Mouse (Mus musculus): ENCODE results near the gene Rnf121. TPM values are rescaled to one million over a fixed set of nuclear protein-coding genes. Genes with fewer than 3 reads are reported as not detected.
"Not testable (repeated sequence)": the region's sequence is repeated elsewhere in the genome, so short reads cannot be mapped to it uniquely, and the experiment has no call there.

Rnf121 gene
- polyA plus RNA-seq, 1 experiment from 2014 or later: 22.3 TPM

DNA sequence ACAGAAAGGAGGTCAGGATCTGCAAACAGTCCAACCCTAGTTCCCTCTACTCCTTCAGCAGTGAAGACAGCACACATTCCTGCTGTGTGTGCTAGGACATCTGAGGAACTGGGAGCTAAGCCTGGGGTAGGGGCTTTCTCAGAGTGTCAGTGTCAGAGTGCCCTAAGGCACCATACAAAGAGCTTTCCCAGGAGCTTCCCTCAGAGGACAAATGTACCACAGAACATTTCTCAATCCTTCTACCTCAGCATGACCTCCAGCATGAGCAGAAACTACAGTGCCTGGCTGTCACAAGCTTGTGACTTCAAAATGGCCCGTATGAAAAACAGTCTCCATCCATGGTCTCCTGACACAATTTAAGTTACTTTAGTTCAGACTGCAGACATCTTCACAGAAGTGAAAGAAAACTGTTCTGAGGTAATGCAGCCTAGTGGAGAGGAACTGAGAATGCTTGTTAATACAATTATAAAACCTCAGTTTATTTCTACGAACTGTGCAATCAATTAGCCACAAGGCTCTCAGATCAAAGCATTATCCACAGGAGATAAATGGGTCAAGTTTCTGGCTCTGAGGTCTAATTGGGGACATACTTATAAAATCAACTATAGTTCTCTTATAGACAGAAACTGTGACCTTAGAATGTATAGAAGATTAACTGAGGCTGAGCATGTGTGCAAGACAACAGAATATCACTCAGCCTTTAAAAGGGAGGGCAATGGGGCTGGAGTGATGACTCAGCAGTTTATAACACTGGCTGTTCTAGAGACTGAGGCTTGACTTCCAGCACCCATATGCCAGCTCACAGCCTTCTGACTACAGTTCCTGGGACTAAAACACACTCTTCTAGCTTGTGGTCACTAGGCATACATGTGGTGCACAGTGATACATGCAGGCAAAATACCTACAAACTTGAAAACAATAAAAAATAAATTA, 39.8 kb downstream of the Rnf121 start:
- no peak for TF ChIP-seq CTCF (IDR thresholded peaks at IDR 0.05; ENCODE audit: low read depth)
- no peaks in the 10 kb centered on the region for H3K27me3 ChIP-seq (replicated peaks; ENCODE audit: control insufficient read depth, insufficient read depth, low read length)
- H3K36me3 ChIP-seq (ENCODE audit: control insufficient read depth, insufficient read depth): peaks cover 61% of the 10 kb centered on the region
- H3K4me3 ChIP-seq (ENCODE audit: low read depth, low read length): no peak overlapping the region
- no peak overlapping the region for H3K9ac ChIP-seq (ENCODE audit: low read depth, low read length)
- ATAC-seq: no peak
- WGBS: 84% methylated on average over 2 of the region's 2 CpGs
- H3K4me2 ChIP-seq (replicated peaks; ENCODE audit: low read depth): no peak overlapping the region
- no peaks in the 10 kb centered on the region for H3K4me1 ChIP-seq (replicated peaks; ENCODE audit: control insufficient read depth, insufficient read depth, low read length)
- no peak overlapping the region for H3K27ac ChIP-seq (ENCODE audit: low read depth, low read length)
- no peaks in the 10 kb centered on the region for H3K9me3 ChIP-seq (ENCODE audit: control insufficient read depth)

DNA sequence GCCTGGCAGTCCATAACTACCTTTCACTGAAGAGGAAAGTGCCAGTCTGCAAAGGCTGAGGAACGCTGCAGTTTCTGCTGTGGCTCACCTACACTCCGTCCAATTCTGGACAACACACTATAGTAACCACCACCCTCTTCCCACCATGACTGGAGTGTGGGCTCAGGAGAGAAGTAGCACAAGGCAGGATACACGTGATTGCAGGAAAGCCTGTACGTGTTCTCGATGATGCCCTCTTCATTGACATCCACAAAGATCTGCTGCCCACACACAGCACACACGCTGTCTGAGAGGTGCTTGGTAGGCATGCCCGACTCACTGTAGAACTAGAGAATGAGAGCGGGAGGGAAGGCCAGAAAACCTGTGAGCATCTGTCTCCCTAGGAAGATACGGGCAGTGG, 41.4 kb downstream of the Rnf121 start:
- Histone ChIP-seq H3K4me1 (replicated peaks; ENCODE audit: control insufficient read depth, insufficient read depth, low read length) (no peaks in the 10 kb centered on the region), H3K4me2 (replicated peaks; ENCODE audit: low read depth) (no peak overlapping the region), H3K9me3 (ENCODE audit: control insufficient read depth) (no peaks in the 10 kb centered on the region), H3K9ac (ENCODE audit: low read depth, low read length) (no peak overlapping the region), H3K36me3 (ENCODE audit: control insufficient read depth, insufficient read depth) (peaks cover 69% of the 10 kb centered on the region), H3K27ac (ENCODE audit: low read depth, low read length) (no peak overlapping the region; the same call in 1 of the 2 replicates), H3K4me3 (ENCODE audit: low read depth, low read length) (no peak overlapping the region), H3K27me3 (replicated peaks; ENCODE audit: control insufficient read depth, insufficient read depth, low read length) (no peaks in the 10 kb centered on the region)
- TF ChIP-seq CTCF (IDR thresholded peaks at IDR 0.05; ENCODE audit: low read depth): no peak
- ATAC-seq: no peak
- WGBS: 95% methylated on average over 9 of the region's 9 CpGs

DNA sequence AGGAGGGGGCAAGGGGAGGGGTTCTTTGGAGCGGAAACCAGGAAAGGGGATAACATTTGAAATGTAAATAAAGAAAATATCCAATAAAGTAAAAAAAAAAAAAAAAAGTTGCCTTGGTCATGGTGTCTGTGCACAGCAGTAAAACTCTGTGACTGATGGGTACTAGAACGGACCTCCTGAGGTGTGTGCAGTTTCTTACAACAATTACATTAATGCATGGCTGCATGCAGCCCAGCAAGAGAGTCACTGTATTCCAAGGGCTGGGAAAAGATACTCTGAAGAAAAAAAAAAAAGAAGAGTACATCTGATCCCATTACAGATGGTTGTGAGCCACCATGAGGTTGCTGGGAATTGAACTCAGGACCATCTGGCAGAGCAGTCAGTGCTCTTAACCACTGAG, 44.3 kb downstream of the Rnf121 start:
- peaks cover 63% of the 10 kb centered on the region for H3K36me3 ChIP-seq (ENCODE audit: control insufficient read depth, insufficient read depth)
- 94% methylated on average over 2 of the region's 2 CpGs for WGBS
- not testable (repeated sequence) for H3K4me3 ChIP-seq (ENCODE audit: low read depth, low read length); H3K4me2 ChIP-seq (replicated peaks; ENCODE audit: low read depth); H3K9ac ChIP-seq (ENCODE audit: low read depth, low read length); H3K27ac ChIP-seq (ENCODE audit: low read depth, low read length); H3K9me3 ChIP-seq (ENCODE audit: control insufficient read depth); ATAC-seq; H3K27me3 ChIP-seq (replicated peaks; ENCODE audit: control insufficient read depth, insufficient read depth, low read length); H3K4me1 ChIP-seq (replicated peaks; ENCODE audit: control insufficient read depth, insufficient read depth, low read length)

DNA sequence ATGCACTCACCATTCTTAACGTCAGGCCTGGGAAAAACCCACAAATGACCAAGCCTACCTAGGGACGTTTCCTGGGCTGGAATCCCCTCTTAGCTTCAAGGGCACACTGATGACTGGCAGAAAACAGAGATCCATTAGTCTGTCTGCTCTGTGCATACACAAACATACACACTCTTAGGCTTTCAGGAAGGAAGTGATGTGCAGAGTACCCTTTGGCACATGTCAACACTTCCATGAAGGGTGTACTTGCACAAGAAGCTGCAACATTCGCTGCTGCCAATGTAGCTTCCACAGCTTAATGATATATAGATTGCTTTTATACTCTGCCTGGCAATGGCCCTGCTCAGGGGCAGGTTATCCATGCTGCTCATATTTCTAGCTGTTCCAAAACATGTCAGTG, 45.9 kb downstream of the Rnf121 start:
- no peaks in the 10 kb centered on the region for H3K27me3 ChIP-seq (replicated peaks; ENCODE audit: control insufficient read depth, insufficient read depth, low read length)

DNA sequence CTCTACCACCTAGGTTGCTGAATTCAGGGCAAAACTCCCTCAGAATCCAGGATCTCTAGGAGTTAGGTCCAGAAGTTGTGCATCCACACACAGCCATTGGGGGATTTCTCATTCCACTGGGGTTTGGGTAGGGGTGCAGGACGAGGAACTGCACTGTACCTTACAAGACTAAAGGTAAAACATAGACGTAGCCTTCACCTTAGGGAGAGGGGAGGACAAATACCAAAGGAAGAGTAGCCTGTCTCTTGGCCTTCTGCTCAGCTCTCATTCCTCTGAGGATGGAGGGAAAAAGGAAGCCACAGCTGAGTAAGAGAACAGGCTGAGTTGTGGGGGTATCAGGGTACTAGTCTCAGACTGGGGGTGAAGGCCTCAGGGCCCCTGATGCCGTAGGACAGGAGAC, 46.7 kb downstream of the Rnf121 start, which contains the start of gene Il18bp:
Gene Il18bp (minus strand): TSS at position 101 of the 400 bp plus-strand sequence.
- peak within 1 kb of the TSS; percentile 39 for H3K4me2 ChIP-seq (replicated peaks; ENCODE audit: low read depth)
- H3K36me3 ChIP-seq (ENCODE audit: control insufficient read depth, insufficient read depth): peaks cover 68% of the 10 kb centered on the region
- H3K4me3 ChIP-seq (ENCODE audit: low read depth, low read length): no peak within 1 kb of the TSS
- WGBS: 80% methylated on average over 3 of the region's 3 CpGs
- no peaks in the 10 kb centered on the region for H3K9me3 ChIP-seq (ENCODE audit: control insufficient read depth)
- no peak within 1 kb of the TSS for H3K9ac ChIP-seq (ENCODE audit: low read depth, low read length)
- no peak for ATAC-seq
- no peaks in the 10 kb centered on the region for H3K27me3 ChIP-seq (replicated peaks; ENCODE audit: control insufficient read depth, insufficient read depth, low read length)
- H3K27ac ChIP-seq (ENCODE audit: low read depth, low read length): no peak within 1 kb of the TSS
- H3K4me1 ChIP-seq (replicated peaks; ENCODE audit: control insufficient read depth, insufficient read depth, low read length): no peaks in the 10 kb centered on the region
- TF ChIP-seq CTCF (IDR thresholded peaks at IDR 0.05; ENCODE audit: low read depth): no peak

More for the DNA sequence above, 45.9 kb downstream of the Rnf121 start:
- ATAC-seq: no peak
- H3K9me3 ChIP-seq (ENCODE audit: control insufficient read depth): no peaks in the 10 kb centered on the region
- H3K27ac ChIP-seq (ENCODE audit: low read depth, low read length): no peak overlapping the region
- no peak overlapping the region for H3K4me3 ChIP-seq (ENCODE audit: low read depth, low read length)
- H3K4me1 ChIP-seq (replicated peaks; ENCODE audit: control insufficient read depth, insufficient read depth, low read length): no peaks in the 10 kb centered on the region
- no peak overlapping the region for H3K4me2 ChIP-seq (replicated peaks; ENCODE audit: low read depth)
- TF ChIP-seq CTCF (IDR thresholded peaks at IDR 0.05; ENCODE audit: low read depth): no peak
- no peak overlapping the region for H3K9ac ChIP-seq (ENCODE audit: low read depth, low read length)
- peaks cover 66% of the 10 kb centered on the region for H3K36me3 ChIP-seq (ENCODE audit: control insufficient read depth, insufficient read depth)
- WGBS: 61% methylated on average over 3 of the region's 3 CpGs

DNA sequence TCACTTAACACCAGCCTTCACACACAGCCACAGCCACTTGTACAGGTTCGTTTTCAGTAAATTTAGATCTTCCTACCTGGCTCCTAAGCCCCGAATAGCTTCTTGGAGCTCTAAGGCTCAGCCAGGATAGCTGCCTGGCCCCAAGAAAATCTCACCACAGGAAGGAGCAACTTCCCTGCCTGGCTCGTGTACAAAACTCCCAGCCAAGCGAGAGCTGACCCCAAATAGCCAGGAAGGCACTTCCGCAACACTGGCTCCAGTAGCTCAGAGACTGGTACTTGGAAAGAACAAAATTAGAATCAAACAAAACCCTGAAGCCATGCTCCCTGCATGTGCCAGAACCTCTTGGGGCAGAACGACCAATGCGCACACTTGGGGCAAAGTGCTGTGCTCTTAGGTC, 47.2 kb downstream of the Rnf121 start:
- H3K27ac ChIP-seq (ENCODE audit: low read depth, low read length): no peak overlapping the region
- TF ChIP-seq CTCF (IDR thresholded peaks at IDR 0.05; ENCODE audit: low read depth): no peak
- H3K27me3 ChIP-seq (replicated peaks; ENCODE audit: control insufficient read depth, insufficient read depth, low read length): no peaks in the 10 kb centered on the region
- no peak for ATAC-seq
- H3K9ac ChIP-seq (ENCODE audit: low read depth, low read length): no peak overlapping the region
- H3K4me2 ChIP-seq (replicated peaks; ENCODE audit: low read depth): no peak overlapping the region
- WGBS: 79% methylated on average over 7 of the region's 7 CpGs
- H3K9me3 ChIP-seq (ENCODE audit: control insufficient read depth): no peaks in the 10 kb centered on the region
- no peaks in the 10 kb centered on the region for H3K4me1 ChIP-seq (replicated peaks; ENCODE audit: control insufficient read depth, insufficient read depth, low read length)
- peaks cover 69% of the 10 kb centered on the region for H3K36me3 ChIP-seq (ENCODE audit: control insufficient read depth, insufficient read depth)
- no peak overlapping the region for H3K4me3 ChIP-seq (ENCODE audit: low read depth, low read length)
